Mouse (Mus musculus) left cerebral cortex, postnatal 10 days (tissue): Measurements from ENCODE around the gene Mta1. TPM values are rescaled to one million over a fixed set of nuclear protein-coding genes. Genes with fewer than 3 reads are reported as not detected.

ENCODE experiments used
- DNase-seq, 2 experiments: peaks; one replicate each; pipeline ENCODE4 v3.0.0; 2021 to 2022; ENCODE audit warnings: low spot score in 2 of 2, mixed read lengths in 1 of 2; ENCODE audit errors: extremely low spot score in 1 of 2
- intact Hi-C: fragments of 180-260 bp; cut with DNase I; formaldehyde crosslinking; loops from one replicate; pipeline ENCODE4 v1.15.1; 2025
- total RNA-seq, 2 experiments: library from RNA; stranded (reverse); gene quantifications; 2 replicates each; pipeline ENCODE4 v1.2.3; 2021

Gene Mta1
- 10 to 100 TPM; 87.1 to 89.1 TPM for total RNA-seq

GRCm38 (mm10) chr12:113097749-113098281 lies at the start of gene Mta1:
Mta1 (plus strand) TSS chr12:113098278.
- peak in 1 of 2 experiments; percentile 78 for DNase-seq
- intact Hi-C loops, result no loop called here

DNA sequence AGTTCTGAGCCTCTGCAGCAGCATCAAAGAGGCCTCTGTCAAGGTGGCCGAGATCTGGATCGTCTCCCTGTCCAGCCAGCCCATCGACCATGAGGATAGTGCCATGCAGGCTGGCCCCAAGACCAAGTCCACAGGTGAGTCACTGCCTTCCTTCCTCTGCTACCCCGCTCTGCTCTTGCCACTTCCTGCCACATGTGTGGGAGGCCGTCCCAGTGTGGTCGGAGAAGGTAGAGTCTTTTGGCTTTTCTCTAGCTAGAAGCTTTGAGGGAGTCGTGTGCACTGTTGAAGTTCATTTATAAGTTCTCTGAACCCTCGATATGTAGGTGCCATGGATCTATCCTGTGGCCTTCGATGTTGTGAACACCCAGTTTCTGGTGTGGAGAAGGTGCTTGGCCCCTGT lies 48.2 kb upstream of the Mta1 start:
- intact Hi-C loops, result loop anchor here (5.0 kb wide), 1 partner anchor 43 kb away; no protein-coding TSS in a partner anchor
- DNase-seq, result no peak

GRCm38 (mm10) chr12:113050671-113051070 lies 47.4 kb upstream of the Mta1 start:
- DNase-seq, result no peak
- intact Hi-C loops, result no loop called here

GRCm38 (mm10) chr12:113051628-113052403 lies 46.3 kb upstream of the Mta1 start:
- intact Hi-C loops, result no loop called here
- DNase-seq, result no peak

- intact Hi-C loops, result no loop called here
- no peak for DNase-seq
These were observed 42.0 kb upstream of the Mta1 start for GRCm38 (mm10) chr12:113056089-113056488.

- intact Hi-C loops, result no loop called here
- no peak for DNase-seq
These were observed 37.9 kb upstream of the Mta1 start for GRCm38 (mm10) chr12:113060178-113060577.

DNA sequence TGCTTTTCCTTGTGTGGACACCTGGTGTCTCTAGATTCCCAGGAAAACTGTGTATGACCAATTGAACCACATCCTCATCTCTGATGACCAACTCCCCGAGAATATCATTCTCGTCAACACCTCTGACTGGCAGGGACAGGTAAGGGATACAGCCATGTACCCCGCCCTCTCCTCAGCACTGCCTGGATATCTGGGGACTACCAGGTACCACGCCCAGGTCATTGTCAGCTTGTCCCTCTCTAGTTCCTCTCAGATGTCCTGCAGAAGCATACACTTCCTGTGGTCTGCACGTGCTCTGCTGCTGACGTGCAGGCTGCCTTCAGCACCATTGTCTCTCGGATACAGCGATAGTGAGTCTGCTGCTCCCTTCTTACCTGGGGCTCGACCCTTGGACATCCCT lies 36.5 kb upstream of the Mta1 start:
- DNase-seq, result no peak
- intact Hi-C loops, result no loop called here

- DNase-seq, result no peak
- intact Hi-C loops, result no loop called here
These were observed 35.9 kb upstream of the Mta1 start for GRCm38 (mm10) chr12:113062201-113062600.

DNA sequence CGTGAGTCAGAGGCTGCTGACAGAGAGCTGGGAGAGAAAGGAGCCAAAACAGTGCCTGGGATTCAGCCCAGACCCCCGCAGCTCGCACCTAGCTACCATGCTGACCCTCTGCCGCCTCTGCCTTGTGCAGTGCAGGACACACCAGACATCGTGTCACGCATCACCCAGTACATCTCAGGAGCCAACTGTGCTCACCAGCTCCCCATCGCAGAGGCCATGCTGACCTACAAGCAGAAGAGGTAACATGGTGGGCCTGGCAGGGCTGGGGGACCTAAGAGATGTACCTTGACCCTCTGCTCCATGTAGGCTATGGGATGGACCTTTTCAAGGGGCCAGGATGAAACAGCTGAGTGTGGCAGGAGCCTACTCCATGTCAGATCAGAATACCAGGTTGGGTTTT lies 34.4 kb upstream of the Mta1 start:
- no peak for DNase-seq
- intact Hi-C loops, result no loop called here

- intact Hi-C loops, result no loop called here
- no peak for DNase-seq
These were observed 30.1 kb upstream of the Mta1 start for GRCm38 (mm10) chr12:113068002-113068401.

- no peak for DNase-seq
- intact Hi-C loops, result no loop called here
These were observed 28.7 kb upstream of the Mta1 start for GRCm38 (mm10) chr12:113069389-113069788.

DNA sequence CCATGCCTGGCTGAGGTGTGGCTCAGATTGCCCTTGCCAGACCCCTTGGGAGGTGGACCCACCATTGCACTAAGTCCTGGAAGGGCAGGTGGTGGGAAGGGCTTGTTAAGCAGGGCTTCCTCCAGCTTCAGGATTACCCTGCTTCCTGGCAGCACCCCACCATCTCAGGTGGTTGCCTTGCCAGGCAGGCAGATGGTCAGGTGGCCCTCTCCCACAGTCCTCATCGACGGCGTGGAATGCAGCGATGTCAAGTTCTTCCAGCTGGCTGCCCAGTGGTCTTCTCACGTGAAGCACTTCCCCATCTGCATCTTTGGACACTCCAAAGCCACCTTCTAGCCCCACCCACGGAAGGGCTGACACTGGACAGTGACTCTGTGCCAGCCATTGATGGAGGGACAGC lies 26.8 kb upstream of the Mta1 start:
- DNase-seq, result no peak

GRCm38 (mm10) chr12:113071827-113072226 lies 26.3 kb upstream of the Mta1 start:
- no peak for DNase-seq
- intact Hi-C loops, result loop anchor here (5.0 kb wide), 1 partner anchor 55 kb away; no protein-coding TSS in a partner anchor

More for the DNA sequence above, 26.8 kb upstream of the Mta1 start:
- intact Hi-C loops, result loop anchor here (5.0 kb wide), 1 partner anchor 54 kb away; no protein-coding TSS in a partner anchor

- intact Hi-C loops, result loop anchor here (5.0 kb wide), 1 partner anchor 56 kb away; no protein-coding TSS in a partner anchor
- peak; percentile 27 to 65 for DNase-seq
These were observed 24.4 kb upstream of the Mta1 start for GRCm38 (mm10) chr12:113073420-113074328.

GRCm38 (mm10) chr12:113074329-113075062 lies 23.6 kb upstream of the Mta1 start, which contains the start of gene Tex22:
Tex22 (plus strand) TSS chr12:113074502.
- DNase-seq, result peak; percentile 85 to 92
- intact Hi-C loops, result loop anchor here (5.0 kb wide), 1 partner anchor 57 kb away; no protein-coding TSS in a partner anchor

- peak; percentile 85 to 92 for DNase-seq
- intact Hi-C loops, result no loop called here
These were observed 23.0 kb upstream of the Mta1 start for GRCm38 (mm10) chr12:113075063-113075454.

GRCm38 (mm10) chr12:113075486-113075885 lies 22.6 kb upstream of the Mta1 start:
- no peak for DNase-seq
- intact Hi-C loops, result no loop called here

GRCm38 (mm10) chr12:113087276-113087675 lies 10.8 kb upstream of the Mta1 start:
- intact Hi-C loops, result no loop called here

GRCm38 (mm10) chr12:113088026-113088425 lies 10.1 kb upstream of the Mta1 start:
- intact Hi-C loops, result no loop called here
- DNase-seq, result no peak

More at GRCm38 (mm10) chr12:113087276-113087675, 10.8 kb upstream of the Mta1 start:
- DNase-seq, result no peak
